Mouse (Mus musculus) bone marrow, adult 2 months (tissue): ENCODE data around the gene Grk3.

Experiments used
- CTCF ChIP-seq: fragments of 200-500 bp; IDR thresholded peaks from 2 replicates; pipeline ENCODE4 v1.5.1; 2011; ENCODE audit warnings: low read length, control low read depth; ENCODE audit not compliant: control insufficient read depth, insufficient read depth
- POLR2A ChIP-seq: fragments of 200-500 bp; IDR thresholded peaks from 2 replicates; pipeline ENCODE4 v1.6.1; 2011; ENCODE audit warnings: low read depth, mild to moderate bottlenecking, control low read depth, low read length, borderline replicate concordance; ENCODE audit not compliant: control insufficient read depth

- TF ChIP-seq POLR2A (no peak), CTCF (no peak)
These were observed 42.0 kb downstream of the Grk3 start for GRCm38 (mm10) chr5:112973596-112973995.
